Mouse (Mus musculus) embryonic facial prominence, embryonic 10.5 days (tissue): ENCODE measurements around the gene Gpr101. TPM values are rescaled to one million over a fixed set of nuclear protein-coding genes. Genes with fewer than 3 reads are reported as not detected.

Experiments used
- DNase-seq: peaks from one replicate; pipeline ENCODE4 v3.0.0-alpha.2; 2017; ENCODE audit warnings: low spot score
- H3K27ac ChIP-seq: fragments of 300-500 bp; sonication (generic); replicated peaks from 2 replicates; pipeline ENCODE4 v1.5.1; 2016; ENCODE audit warnings: mild to moderate bottlenecking
- H3K27me3 ChIP-seq: fragments of 300-500 bp; sonication (generic); replicated peaks from 2 replicates; pipeline ENCODE4 v1.6.1; 2016; ENCODE audit warnings: low read depth, mild to moderate bottlenecking; ENCODE audit not compliant: poor library complexity, severe bottlenecking
- H3K36me3 ChIP-seq: fragments of 300-500 bp; sonication (generic); replicated peaks from 2 replicates; pipeline ENCODE4 v1.6.1; 2016; ENCODE audit warnings: mild to moderate bottlenecking, moderate library complexity
- H3K4me1 ChIP-seq: fragments of 300-500 bp; sonication (generic); 2 replicates; pipeline ENCODE4 v1.6.1; 2016
- H3K4me3 ChIP-seq: fragments of 300-500 bp; sonication (generic); 2 replicates; pipeline ENCODE4 v1.5.1; 2016; ENCODE audit warnings: mild to moderate bottlenecking, moderate library complexity
- H3K9me3 ChIP-seq: fragments of 300-500 bp; sonication (generic); 2 replicates; pipeline ENCODE4 v1.6.1; 2016; ENCODE audit warnings: mild to moderate bottlenecking
- WGBS: fragments of 180-500 bp; shearing (Covaris S2); methylation state at CpG from one replicate; pipeline ENCODE4 v1.1.7; 2016; 5-methylcytosine and 5-hydroxymethylcytosine counted together
- polyA plus RNA-seq: library from polyadenylated mRNA; unstranded; fragments of >200 nt; fragmentation: Nextera tagmentation; extraction: Ambion mirVana; gene quantifications from 2 replicates; pipeline ENCODE4 v1.2.1, GENCODE M21; 2016

Gpr101 gene
- 0.03 TPM in 1 of 2 replicates, not detected in the other for polyA plus RNA-seq

DNA sequence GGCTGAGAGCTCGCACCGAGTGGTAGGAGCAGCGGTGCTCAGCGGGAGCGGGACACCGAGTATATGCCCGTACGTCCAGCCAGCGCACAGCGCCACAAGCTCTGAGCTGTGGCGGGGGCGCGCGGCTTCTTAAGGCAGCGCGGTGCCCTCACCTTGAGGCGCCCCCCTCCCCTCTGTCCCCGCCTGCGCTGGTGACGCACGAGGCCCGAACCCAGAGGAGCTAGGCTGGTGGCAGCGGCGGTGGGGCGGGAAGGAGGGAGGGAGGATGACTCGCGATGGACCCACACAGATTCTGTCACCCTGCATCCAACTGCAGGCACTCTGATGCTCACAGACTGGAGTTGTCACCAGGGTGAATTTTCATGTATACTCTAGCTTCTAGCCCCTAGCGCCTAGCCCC is at the start of gene Gpr101:
Gene Gpr101, minus strand, starts transcription at position 124 of the 400 bp plus-strand sequence.
- Histone ChIP-seq H3K4me1 (no peaks in the 10 kb centered on the region), H3K9me3 (no peaks in the 10 kb centered on the region), H3K27me3 (peaks cover 65% of the 10 kb centered on the region), H3K27ac (no peak within 1 kb of the TSS), H3K36me3 (no peaks in the 10 kb centered on the region), H3K4me3 (peak within 1 kb of the TSS; percentile 53)
- 10% methylated on average over 26 of the region's 28 CpGs for WGBS
- peak; percentile 34 for DNase-seq

DNA sequence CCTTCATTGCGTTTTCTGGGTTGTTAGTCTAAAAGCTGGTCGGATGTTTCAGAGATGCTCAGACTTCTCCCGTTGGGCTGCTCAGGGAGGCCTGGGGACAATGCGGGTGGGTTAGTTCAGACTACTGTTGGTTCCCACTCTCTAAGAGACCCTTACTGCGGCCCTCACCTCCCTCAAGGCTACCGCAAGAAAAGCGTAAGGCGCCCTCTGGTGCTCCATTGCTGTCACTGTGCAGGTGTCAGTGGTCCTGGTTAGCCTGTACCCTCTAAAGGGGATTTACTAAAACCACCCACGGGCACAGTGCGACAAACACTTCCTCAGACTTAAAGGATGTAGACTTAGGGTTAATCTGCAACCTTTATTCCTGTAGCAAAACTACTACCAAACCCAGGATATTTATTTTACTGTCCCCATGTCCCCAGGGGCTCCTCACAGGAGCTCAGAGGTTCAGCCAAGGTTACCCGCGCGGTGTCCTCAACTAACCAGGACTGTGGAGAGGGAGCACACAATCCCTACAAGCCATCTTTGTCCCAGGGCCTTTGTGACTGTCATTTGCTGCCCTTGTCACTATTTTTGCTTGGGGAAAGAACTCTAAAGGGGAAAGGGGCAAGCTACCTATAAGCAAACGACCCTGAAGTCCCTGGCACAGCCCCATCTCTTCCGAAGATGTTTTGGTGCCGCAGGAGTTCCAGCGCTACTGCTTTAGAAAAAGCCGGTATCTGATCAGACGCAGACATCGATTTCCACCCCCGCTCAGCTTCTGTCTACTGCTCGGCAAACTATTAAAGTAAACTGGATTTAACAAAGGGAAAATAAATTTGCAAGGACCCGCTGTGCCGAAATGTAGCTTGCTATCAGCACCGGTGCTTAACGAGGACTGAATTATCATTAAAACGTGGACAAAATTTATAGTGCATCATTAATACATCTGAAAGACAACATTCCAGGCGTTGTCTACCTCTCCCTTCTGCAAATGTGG is 17.8 kb upstream of the Gpr101 start:
- Histone ChIP-seq H3K4me3 (peak overlapping the region; percentile 26), H3K4me1 (no peaks in the 10 kb centered on the region), H3K9me3 (no peaks in the 10 kb centered on the region), H3K27me3 (peaks cover 16% of the 10 kb centered on the region; the same call in 1 of the 2 replicates), H3K36me3 (no peaks in the 10 kb centered on the region), H3K27ac (no peak overlapping the region)
- peak; percentile 28 for DNase-seq
- 37% methylated on average over 28 of the region's 28 CpGs for WGBS

DNA sequence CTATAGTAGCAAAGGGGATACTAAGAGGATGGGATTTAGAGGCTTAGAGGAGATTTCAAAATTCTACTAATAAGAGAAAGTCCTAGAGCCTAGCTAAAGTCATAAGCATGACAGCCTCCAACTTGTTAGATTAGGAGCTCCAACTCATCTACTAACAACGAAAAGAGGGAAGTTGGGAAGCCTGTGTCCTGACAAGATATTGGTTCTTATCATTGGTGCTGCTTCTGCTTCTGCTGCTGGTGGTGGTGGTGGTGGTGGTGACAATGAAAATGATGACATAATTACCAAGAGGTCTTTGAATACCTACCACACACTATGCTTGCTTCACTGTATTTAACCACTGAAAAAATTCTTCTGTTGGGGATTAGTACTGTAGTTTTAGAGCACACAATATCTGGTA is 2.7 kb upstream of the Gpr101 start:
- H3K27ac ChIP-seq = no peak overlapping the region
- H3K4me3 ChIP-seq = no peak overlapping the region
- WGBS = 83% methylated on average over 1 of the region's 1 CpGs
- no peaks in the 10 kb centered on the region for H3K36me3 ChIP-seq
- peaks cover 51% of the 10 kb centered on the region for H3K27me3 ChIP-seq
- no peaks in the 10 kb centered on the region for H3K4me1 ChIP-seq
- no peak for DNase-seq
- H3K9me3 ChIP-seq = no peaks in the 10 kb centered on the region

Other genes with a start within 250 kb of the Gpr101 start
- 3.4 and 3.5 TPM in 2 replicates for gene Arhgef6, start 165.0 kb downstream of the Gpr101 start, polyA plus RNA-seq
- gene Rbmx, start 110.7 kb downstream of the Gpr101 start, polyA plus RNA-seq = 165 and 168 TPM in 2 replicates
- not detected in 2 replicates for gene Gm364, start 94.6 kb downstream of the Gpr101 start, polyA plus RNA-seq